Mouse (Mus musculus): ENCODE measurements around the gene Nol3.

Nol3 gene

GRCm38 (mm10) chr8:105263244-105263912, 12.6 kb upstream of the Nol3 start:
- DNase-seq (ENCODE audit: low read depth, low spot score) = no peak

- peak; percentile 62 for DNase-seq (ENCODE audit: low read depth, low spot score)
Measured at GRCm38 (mm10) chr8:105264024-105264982, 11.6 kb upstream of the Nol3 start, which contains the start of the genes Tradd and Fbxl8. TSS of gene Tradd (minus strand) at chr8:105264609. TSS of gene Fbxl8 (plus strand) at chr8:105264648.

GRCm38 (mm10) chr8:105265128-105265527, 10.8 kb upstream of the Nol3 start:
- DNase-seq (ENCODE audit: low read depth, low spot score) = peak; percentile 65

GRCm38 (mm10) chr8:105266775-105267174, 9.2 kb upstream of the Nol3 start:
- DNase-seq (ENCODE audit: low read depth, low spot score) = peak; percentile 67

- peak; percentile 93 for DNase-seq (ENCODE audit: low read depth, low spot score)
Measured at GRCm38 (mm10) chr8:105268342-105269074, 7.4 kb upstream of the Nol3 start.

GRCm38 (mm10) chr8:105269075-105269458, 6.9 kb upstream of the Nol3 start:
- no peak for DNase-seq (ENCODE audit: low read depth, low spot score)

- DNase-seq (ENCODE audit: low read depth, low spot score) = peak; percentile 60
Measured at GRCm38 (mm10) chr8:105269461-105269947, 6.4 kb upstream of the Nol3 start, which contains the start of gene Hsf4. TSS of gene Hsf4 (plus strand) at chr8:105269801.

GRCm38 (mm10) chr8:105270101-105270915, 5.6 kb upstream of the Nol3 start:
- peak; percentile 41 for DNase-seq (ENCODE audit: low read depth, low spot score)

GRCm38 (mm10) chr8:105270916-105271186, 5.1 kb upstream of the Nol3 start:
- DNase-seq (ENCODE audit: low read depth, low spot score) = peak; percentile 40

GRCm38 (mm10) chr8:105275387-105275786, 553 bp upstream of the Nol3 start:
- DNase-seq (ENCODE audit: low read depth, low spot score) = no peak

GRCm38 (mm10) chr8:105276292-105277120, 566 bp downstream of the Nol3 start:
- DNase-seq (ENCODE audit: low read depth, low spot score) = peak; percentile 83

- no peak for DNase-seq (ENCODE audit: low read depth, low spot score)
Measured at GRCm38 (mm10) chr8:105278911-105279334, 3.0 kb downstream of the Nol3 start.

- DNase-seq (ENCODE audit: low read depth, low spot score) = no peak
Measured at GRCm38 (mm10) chr8:105280567-105280966, 4.6 kb downstream of the Nol3 start.

- no peak for DNase-seq (ENCODE audit: low read depth, low spot score)
Measured at GRCm38 (mm10) chr8:105281821-105282220, 5.9 kb downstream of the Nol3 start.

- no peak for DNase-seq (ENCODE audit: low read depth, low spot score)
Measured at GRCm38 (mm10) chr8:105282239-105282638, 6.3 kb downstream of the Nol3 start.

- peak; percentile 92 for DNase-seq (ENCODE audit: low read depth, low spot score)
Measured at GRCm38 (mm10) chr8:105283074-105283473, 7.1 kb downstream of the Nol3 start.

GRCm38 (mm10) chr8:105285514-105285913, 9.6 kb downstream of the Nol3 start:
- DNase-seq (ENCODE audit: low read depth, low spot score) = no peak

GRCm38 (mm10) chr8:105286907-105287306, 11.0 kb downstream of the Nol3 start:
- DNase-seq (ENCODE audit: low read depth, low spot score) = no peak

- no peak for DNase-seq (ENCODE audit: low read depth, low spot score)
Measured at GRCm38 (mm10) chr8:105288231-105288630, 12.3 kb downstream of the Nol3 start.
